Mouse (Mus musculus): ENCODE results near the gene Slc35c1. TPM values are rescaled to one million over a fixed set of nuclear protein-coding genes. Genes with fewer than 3 reads are reported as not detected.
A peak's percentile ranks its signal among the peaks of the same experiment; 100 is the strongest.

The Slc35c1 gene
- polyA plus RNA-seq, 1 experiment from 2014 or later: 11.6 TPM

DNA sequence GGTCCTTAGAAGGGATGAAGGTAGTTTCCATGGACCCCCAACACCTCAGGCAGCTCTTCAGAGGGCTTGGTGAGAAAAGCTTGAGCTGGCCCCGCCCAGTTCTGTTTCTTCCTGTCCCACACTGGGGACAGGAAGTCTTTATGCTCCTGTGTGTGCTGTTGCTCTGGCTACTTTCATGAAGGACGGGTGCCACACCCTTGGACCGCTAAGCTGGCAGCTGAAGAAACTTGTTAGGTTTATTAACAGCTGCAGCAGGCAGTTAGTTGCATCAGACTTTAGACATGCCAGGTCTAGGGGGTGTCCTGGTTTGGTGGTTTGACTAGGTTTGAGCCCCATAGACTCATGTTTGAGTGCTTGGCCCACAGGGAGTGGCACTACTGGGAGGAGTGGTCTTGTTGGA is 4.4 kb upstream of the Slc35c1 start:
- WGBS: 82% methylated on average over 3 of the region's 3 CpGs
- H3K4me3 ChIP-seq: no peak overlapping the region
- no peak overlapping the region for H3K4me2 ChIP-seq (replicated peaks)
- H3K27ac ChIP-seq: no peak overlapping the region
- no peaks in the 10 kb centered on the region; the same call in 1 of the 2 replicates for H3K4me1 ChIP-seq
- ATAC-seq (ENCODE audit: low FRiP score, low read depth): no peak
- H3K9me3 ChIP-seq: no peaks in the 10 kb centered on the region
- H3K36me3 ChIP-seq: no peaks in the 10 kb centered on the region
- peaks cover 12% of the 10 kb centered on the region for H3K27me3 ChIP-seq (replicated peaks)
- H3K9ac ChIP-seq: no peak overlapping the region

DNA sequence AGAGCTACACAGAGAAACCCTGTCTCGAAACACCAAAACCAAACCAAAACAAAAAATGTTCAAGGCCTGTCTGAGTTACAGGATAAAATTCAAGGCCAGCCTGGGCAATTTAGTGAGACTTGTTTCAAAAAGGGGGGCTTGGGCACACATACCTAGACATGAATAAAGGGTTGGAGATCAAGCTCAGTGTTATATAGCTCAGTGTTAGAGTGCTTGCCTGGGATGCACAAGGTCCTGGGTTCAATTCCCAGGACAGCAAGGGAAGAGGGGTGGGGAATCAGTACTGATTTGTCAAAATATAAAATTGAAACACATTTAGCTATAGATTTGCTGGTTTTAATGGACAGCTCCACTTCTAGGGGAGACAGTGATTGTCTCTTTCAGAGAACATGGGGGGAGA is 877 bp upstream of the Slc35c1 start:
- peaks cover 25% of the 10 kb centered on the region for H3K4me1 ChIP-seq
- 67% methylated on average over 1 of the region's 1 CpGs for WGBS
- peaks cover 12% of the 10 kb centered on the region for H3K27me3 ChIP-seq (replicated peaks)
- H3K27ac ChIP-seq: no peak overlapping the region
- no peak overlapping the region for H3K4me3 ChIP-seq
- no peaks in the 10 kb centered on the region for H3K9me3 ChIP-seq
- no peak overlapping the region for H3K9ac ChIP-seq
- ATAC-seq (ENCODE audit: low FRiP score, low read depth): no peak
- no peak overlapping the region for H3K4me2 ChIP-seq (replicated peaks)
- H3K36me3 ChIP-seq: no peaks in the 10 kb centered on the region

- H3K27ac ChIP-seq: no peak overlapping the region
These were observed 1.0 kb downstream of the Slc35c1 start for GRCm38 (mm10) chr2:92459141-92459920.

DNA sequence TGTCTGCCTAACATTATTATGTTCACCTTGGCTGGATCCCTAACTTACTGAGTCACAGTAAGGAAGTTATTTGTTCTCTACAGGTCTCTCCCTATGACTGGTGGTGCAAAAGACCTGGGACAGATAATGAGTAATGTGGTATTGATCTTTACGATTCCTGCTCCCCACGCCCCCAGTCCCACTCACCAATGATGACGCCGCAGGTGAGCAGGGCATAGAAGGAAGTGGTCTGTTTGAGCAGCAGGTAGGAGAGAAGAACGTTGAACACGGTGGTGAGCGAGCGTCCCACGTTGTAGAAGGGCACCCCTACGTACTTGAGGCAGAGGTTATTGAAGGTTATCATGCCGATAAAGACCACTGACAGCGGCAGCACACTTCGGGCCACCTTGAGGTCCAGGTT is 1.9 kb downstream of the Slc35c1 start:
- Histone ChIP-seq H3K4me1 (peaks cover 25% of the 10 kb centered on the region), H3K27me3 (replicated peaks) (peaks cover 12% of the 10 kb centered on the region), H3K9ac (peak overlapping the region; percentile 72; the same call in 1 of the 2 replicates), H3K4me3 (peak overlapping the region; percentile 74), H3K4me2 (replicated peaks) (peak overlapping the region; percentile 79), H3K9me3 (no peaks in the 10 kb centered on the region), H3K36me3 (peaks cover 14% of the 10 kb centered on the region), H3K27ac (no peak overlapping the region)
- ATAC-seq (ENCODE audit: low FRiP score, low read depth): no peak
- WGBS: 75% methylated on average over 13 of the region's 13 CpGs

More at GRCm38 (mm10) chr2:92459141-92459920, 1.0 kb downstream of the Slc35c1 start:
- Histone ChIP-seq H3K4me3 (peak overlapping the region; percentile 74), H3K9me3 (no peaks in the 10 kb centered on the region), H3K9ac (peak overlapping the region; percentile 72), H3K27me3 (replicated peaks) (peaks cover 12% of the 10 kb centered on the region), H3K36me3 (peaks cover 5% of the 10 kb centered on the region; the same call in 1 of the 2 replicates), H3K4me1 (peaks cover 25% of the 10 kb centered on the region), H3K4me2 (replicated peaks) (peak overlapping the region; percentile 79)
- peak; percentile 88 for ATAC-seq (ENCODE audit: low FRiP score, low read depth)
- WGBS: under 1% methylated on average over 55 of the region's 55 CpGs

DNA sequence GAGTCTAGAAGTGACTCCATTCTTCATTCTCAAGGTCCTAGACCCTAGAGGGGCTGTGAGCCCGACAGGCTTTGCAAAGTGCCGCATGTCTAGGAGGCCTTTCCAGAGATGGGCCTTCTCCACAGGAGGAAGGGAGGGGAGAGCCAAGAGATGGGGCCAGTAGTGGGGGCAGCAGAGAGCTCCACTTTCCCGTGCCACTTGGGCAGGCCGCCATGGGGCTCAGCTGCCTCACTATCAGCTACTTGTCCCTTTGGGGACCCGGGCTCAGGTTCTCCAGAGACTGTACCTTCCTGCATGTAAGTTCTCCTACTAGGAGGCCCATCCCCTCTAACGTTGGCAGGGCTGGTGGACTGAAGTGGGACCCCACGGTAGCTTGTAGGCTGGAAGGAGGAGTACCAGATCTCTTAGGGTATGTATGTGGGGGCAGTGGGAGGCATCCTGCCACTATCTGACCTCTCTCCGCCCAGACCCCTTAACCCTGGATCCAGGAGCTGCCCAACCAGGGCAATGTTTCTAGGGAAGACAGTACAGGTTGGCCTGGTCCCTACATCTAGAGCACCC is 3.3 kb downstream of the Slc35c1 start:
- no peak overlapping the region for H3K9ac ChIP-seq
- peaks cover 21% of the 10 kb centered on the region for H3K36me3 ChIP-seq
- no peaks in the 10 kb centered on the region for H3K9me3 ChIP-seq
- H3K27me3 ChIP-seq (replicated peaks): peaks cover 12% of the 10 kb centered on the region
- 0 out of 2 replicates have a peak overlapping the region, but pooled peaks have one; percentile 4 for H3K4me2 ChIP-seq (replicated peaks)
- no peak for ATAC-seq (ENCODE audit: low FRiP score, low read depth)
- peaks cover 25% of the 10 kb centered on the region for H3K4me1 ChIP-seq
- no peak overlapping the region for H3K27ac ChIP-seq
- WGBS: 72% methylated on average over 8 of the region's 8 CpGs
- H3K4me3 ChIP-seq: no peak overlapping the region

DNA sequence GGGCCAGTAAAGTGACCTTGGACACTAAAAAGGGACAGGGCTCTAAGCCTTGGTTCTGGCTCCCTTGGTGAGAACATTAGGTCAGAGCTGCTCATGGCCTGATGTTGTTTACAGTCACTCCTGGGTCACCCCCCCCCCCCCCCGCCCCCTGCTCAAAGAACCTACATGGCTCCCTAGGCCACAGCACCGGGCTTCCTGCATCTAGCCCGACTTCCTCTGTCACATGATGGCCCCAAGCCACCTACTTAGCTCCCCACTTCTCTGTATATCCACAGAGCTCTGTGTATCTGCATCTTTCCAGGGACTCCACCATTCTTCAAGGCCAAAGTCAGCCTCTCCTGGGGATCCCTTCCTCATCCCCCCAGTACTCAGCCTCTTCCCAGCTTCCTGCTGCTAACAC is 4.6 kb downstream of the Slc35c1 start:
- Histone ChIP-seq H3K36me3 (peaks cover 21% of the 10 kb centered on the region), H3K27ac (no peak overlapping the region), H3K4me3 (no peak overlapping the region), H3K4me2 (replicated peaks) (no peak overlapping the region), H3K9me3 (no peaks in the 10 kb centered on the region), H3K4me1 (peaks cover 25% of the 10 kb centered on the region), H3K27me3 (replicated peaks) (peaks cover 5% of the 10 kb centered on the region), H3K9ac (no peak overlapping the region)
- WGBS: 20% methylated on average over 3 of the region's 3 CpGs
- no peak for ATAC-seq (ENCODE audit: low FRiP score, low read depth)

DNA sequence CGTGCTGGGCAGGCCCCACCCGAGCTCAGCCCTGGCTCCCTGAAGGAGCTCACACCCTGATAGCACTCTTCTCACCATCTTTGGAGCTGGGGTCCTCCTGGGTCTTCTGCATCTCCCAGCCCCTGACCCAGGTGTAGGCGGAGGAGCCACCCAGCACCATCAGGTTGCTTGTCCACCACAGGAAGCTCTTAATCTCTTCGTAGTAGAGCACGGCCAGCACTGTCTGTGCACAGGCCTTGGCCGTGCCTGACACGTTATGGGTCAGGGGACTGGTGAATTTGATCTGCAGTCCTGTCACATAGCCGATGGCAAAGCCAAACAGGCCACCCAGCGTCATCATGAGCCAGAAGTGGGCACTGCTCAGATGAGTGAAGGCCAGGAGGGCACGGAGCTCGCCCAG is 6.2 kb downstream of the Slc35c1 start:
- H3K27me3 ChIP-seq (replicated peaks): no peaks in the 10 kb centered on the region
- peaks cover 21% of the 10 kb centered on the region for H3K36me3 ChIP-seq

GRCm38 (mm10) chr2:92451126-92451525 is 9.2 kb downstream of the Slc35c1 start:
- no peak overlapping the region for H3K4me3 ChIP-seq
- H3K4me2 ChIP-seq (replicated peaks): no peak overlapping the region
- no peaks in the 10 kb centered on the region for H3K9me3 ChIP-seq
- peaks cover 21% of the 10 kb centered on the region for H3K36me3 ChIP-seq
- ATAC-seq (ENCODE audit: low FRiP score, low read depth): no peak
- 95% methylated on average over 3 of the region's 3 CpGs for WGBS
- H3K9ac ChIP-seq: no peak overlapping the region
- H3K4me1 ChIP-seq: no peaks in the 10 kb centered on the region
- H3K27ac ChIP-seq: no peak overlapping the region
- H3K27me3 ChIP-seq (replicated peaks): no peaks in the 10 kb centered on the region

More for the DNA sequence above, 6.2 kb downstream of the Slc35c1 start:
- Histone ChIP-seq H3K4me2 (replicated peaks) (no peak overlapping the region), H3K4me1 (peaks cover 25% of the 10 kb centered on the region), H3K4me3 (no peak overlapping the region), H3K9me3 (no peaks in the 10 kb centered on the region), H3K9ac (no peak overlapping the region), H3K27ac (no peak overlapping the region)
- no peak for ATAC-seq (ENCODE audit: low FRiP score, low read depth)
- WGBS: 95% methylated on average over 11 of the region's 11 CpGs

DNA sequence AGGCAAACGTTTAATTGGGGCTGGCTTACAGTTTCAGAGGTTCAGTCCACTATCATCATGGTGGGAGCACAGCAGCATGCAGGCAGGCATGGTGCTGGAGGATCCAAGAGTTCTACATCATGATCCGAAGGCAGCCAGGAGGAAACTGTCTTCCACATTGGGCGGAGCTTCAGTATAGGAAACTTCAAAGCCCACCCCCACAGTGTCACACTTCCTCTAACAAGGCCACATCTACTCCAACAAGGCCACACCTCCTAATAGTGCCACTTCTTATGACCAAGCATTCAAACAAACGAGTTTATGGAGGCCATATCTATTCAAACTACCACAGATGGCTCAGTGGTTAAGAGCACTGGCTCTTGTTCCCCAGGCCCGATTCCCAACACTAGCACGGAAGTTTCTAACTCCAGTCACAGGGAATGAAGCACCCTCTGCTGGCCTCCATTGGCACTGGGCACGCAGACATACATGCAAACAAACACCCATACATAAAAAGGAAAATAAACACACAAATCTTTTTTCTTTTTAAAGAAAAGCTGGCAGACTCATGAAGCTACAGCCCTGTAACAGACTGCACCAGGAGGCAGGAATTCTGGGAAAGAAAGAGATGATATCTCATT is 13.1 kb downstream of the Slc35c1 start:
- Histone ChIP-seq H3K27ac (no peak overlapping the region), H3K4me2 (replicated peaks) (no peak overlapping the region), H3K9ac (no peak overlapping the region), H3K9me3 (no peaks in the 10 kb centered on the region), H3K27me3 (replicated peaks) (no peaks in the 10 kb centered on the region), H3K36me3 (no peaks in the 10 kb centered on the region; the same call in 1 of the 2 replicates), H3K4me3 (no peak overlapping the region), H3K4me1 (no peaks in the 10 kb centered on the region; the same call in 1 of the 2 replicates)
- ATAC-seq (ENCODE audit: low FRiP score, low read depth): no peak
- 57% methylated on average over 7 of the region's 7 CpGs for whole genome bisulfite sequencing

DNA sequence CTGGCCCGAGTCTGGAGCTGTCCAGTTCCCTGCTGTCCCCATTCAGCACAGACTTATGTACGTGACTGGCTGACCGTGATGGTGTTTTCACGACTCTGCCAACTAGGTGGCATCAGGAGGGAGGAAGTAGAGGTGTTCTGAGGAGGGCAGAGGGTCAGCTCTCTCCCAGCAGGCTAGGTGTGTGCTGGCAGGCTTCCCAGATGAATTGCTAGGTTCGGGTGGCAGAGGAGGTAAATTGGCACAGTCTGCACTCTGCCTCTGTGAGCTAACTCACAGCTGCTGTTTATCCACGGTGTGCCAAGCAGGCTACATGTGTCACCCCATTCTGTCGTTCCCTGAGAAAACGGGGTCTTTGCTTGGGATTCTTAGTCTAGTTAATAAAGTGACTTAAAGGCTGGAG is 13.7 kb downstream of the Slc35c1 start:
- no peak overlapping the region for H3K4me3 ChIP-seq
- H3K4me1 ChIP-seq: no peaks in the 10 kb centered on the region; the same call in 1 of the 2 replicates
- WGBS: 86% methylated on average over 8 of the region's 8 CpGs
- ATAC-seq (ENCODE audit: low FRiP score, low read depth): no peak
- no peaks in the 10 kb centered on the region for H3K27me3 ChIP-seq (replicated peaks)
- no peak overlapping the region for H3K27ac ChIP-seq
- H3K36me3 ChIP-seq: no peaks in the 10 kb centered on the region
- no peak overlapping the region for H3K9ac ChIP-seq
- no peak overlapping the region for H3K4me2 ChIP-seq (replicated peaks)
- no peaks in the 10 kb centered on the region for H3K9me3 ChIP-seq

- no peaks in the 10 kb centered on the region for H3K27me3 ChIP-seq (replicated peaks)
- whole genome bisulfite sequencing: 54% methylated on average over 9 of the region's 9 CpGs
- no peaks in the 10 kb centered on the region; the same call in 1 of the 2 replicates for H3K4me1 ChIP-seq
- H3K36me3 ChIP-seq: no peaks in the 10 kb centered on the region
- no peak overlapping the region for H3K4me2 ChIP-seq (replicated peaks)
- H3K9me3 ChIP-seq: no peaks in the 10 kb centered on the region
- H3K4me3 ChIP-seq: no peak overlapping the region
- no peak overlapping the region for H3K9ac ChIP-seq
- ATAC-seq (ENCODE audit: low FRiP score, low read depth): no peak
- H3K27ac ChIP-seq: no peak overlapping the region
These were observed 14.4 kb downstream of the Slc35c1 start for GRCm38 (mm10) chr2:92445890-92446289.

DNA sequence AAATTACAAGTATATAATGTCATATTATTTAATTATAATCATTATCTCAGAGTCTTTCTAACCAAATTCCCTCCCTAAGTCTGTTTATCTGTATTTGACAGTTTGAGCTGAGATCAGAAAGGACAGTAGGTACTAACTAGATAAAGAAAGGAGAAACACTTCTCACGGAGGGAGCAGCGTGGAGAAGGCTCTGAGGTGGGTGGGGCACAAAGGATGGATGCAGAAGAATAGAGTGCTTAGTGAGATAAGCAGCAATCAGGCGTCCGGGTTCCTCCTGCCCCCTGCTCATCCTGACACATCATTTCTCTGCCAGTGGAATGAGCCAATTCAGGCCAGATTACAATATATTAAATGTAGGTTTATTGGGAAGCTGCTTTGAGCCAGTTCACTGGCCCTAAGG is 16.0 kb downstream of the Slc35c1 start:
- Histone ChIP-seq H3K36me3 (no peaks in the 10 kb centered on the region), H3K4me2 (replicated peaks) (no peak overlapping the region), H3K27ac (no peak overlapping the region), H3K27me3 (replicated peaks) (no peaks in the 10 kb centered on the region), H3K4me3 (no peak overlapping the region), H3K9ac (no peak overlapping the region), H3K4me1 (no peaks in the 10 kb centered on the region; the same call in 1 of the 2 replicates), H3K9me3 (no peaks in the 10 kb centered on the region)
- WGBS: 69% methylated on average over 4 of the region's 4 CpGs
- no peak for ATAC-seq (ENCODE audit: low FRiP score, low read depth)

All from neural tube, embryonic 12.5 days (tissue).